Mouse (Mus musculus) forebrain, embryonic 11.5 days (tissue): ENCODE measurements around the gene Nfatc3. TPM values are rescaled to one million over a fixed set of nuclear protein-coding genes. Genes with fewer than 3 reads are reported as not detected.

Experiments used
- ATAC-seq: fragments of 200-750 bp; cut with Nextera tagmentation; replicated peaks from 2 replicates; pipeline ENCODE4 v1.8.0; 2017; ENCODE audit warnings: moderate TSS enrichment; ENCODE audit not compliant: low FRiP score
- DNase-seq: peaks from one replicate; pipeline ENCODE4 v3.0.0-alpha.2; 2017; ENCODE audit warnings: low spot score
- H3K27ac ChIP-seq: fragments of 300-500 bp; sonication (generic); 2 replicates; pipeline ENCODE4 v1.5.1; 2014; ENCODE audit warnings: low read depth, low read length
- H3K27me3 ChIP-seq: fragments of 300-500 bp; sonication (generic); 2 replicates; pipeline ENCODE4 v1.6.1; 2014; ENCODE audit warnings: mild to moderate bottlenecking, low read length, mixed read lengths; ENCODE audit not compliant: control insufficient read depth, insufficient read depth
- H3K36me3 ChIP-seq: fragments of 300-500 bp; sonication (generic); 2 replicates; pipeline ENCODE4 v1.6.1; 2014; ENCODE audit warnings: mild to moderate bottlenecking, low read length, moderate library complexity, mixed read lengths; ENCODE audit not compliant: control insufficient read depth, insufficient read depth
- H3K4me1 ChIP-seq: fragments of 300-500 bp; sonication (generic); replicated peaks from 2 replicates; pipeline ENCODE4 v1.6.1; 2014; ENCODE audit warnings: low read length, mixed read lengths; ENCODE audit not compliant: control insufficient read depth, insufficient read depth
- H3K4me2 ChIP-seq: fragments of 300-500 bp; sonication (generic); 2 replicates; pipeline ENCODE4 v1.6.1; 2014; ENCODE audit warnings: low read depth, mild to moderate bottlenecking, low read length, moderate library complexity, mixed read lengths; ENCODE audit not compliant: severe bottlenecking
- H3K4me3 ChIP-seq: fragments of 300-500 bp; sonication (generic); 2 replicates; pipeline ENCODE4 v1.5.1; 2014; ENCODE audit warnings: low read depth, low read length
- H3K9ac ChIP-seq: fragments of 300-500 bp; sonication (generic); 2 replicates; pipeline ENCODE4 v1.6.1; 2014; ENCODE audit warnings: low read length
- H3K9me3 ChIP-seq: fragments of 300-500 bp; sonication (generic); 2 replicates; pipeline ENCODE4 v1.6.1; 2016; ENCODE audit warnings: low read length, mixed read lengths; ENCODE audit not compliant: control insufficient read depth
- WGBS: fragments of 180-500 bp; shearing (Covaris S2); extraction: QIAGEN DNeasy Blood & Tissue Kit; methylation state at CpG from one replicate; pipeline ENCODE4 v1.1.7; 2014; 5-methylcytosine and 5-hydroxymethylcytosine counted together
- polyA plus RNA-seq: library from polyadenylated mRNA; unstranded; fragments of >200 nt; fragmentation: Nextera tagmentation; extraction: Ambion mirVana; gene quantifications from 2 replicates; pipeline ENCODE4 v1.2.1, GENCODE M21; 2014

Gene Nfatc3
- polyA plus RNA-seq, 1 experiment from 2014 or later = 5.3 TPM

GRCm38 (mm10) chr8:106132356-106132755 lies 73.7 kb downstream of the Nfatc3 start:
- no peaks in the 10 kb centered on the region for H3K36me3 ChIP-seq
- H3K9ac ChIP-seq = no peak overlapping the region
- no peak overlapping the region for H3K4me3 ChIP-seq
- H3K4me1 ChIP-seq = peaks cover 11% of the 10 kb centered on the region; the same call in 1 of the 2 replicates
- H3K27me3 ChIP-seq = peaks cover 37% of the 10 kb centered on the region
- no peak for DNase-seq
- WGBS = 93% methylated on average over 11 of the region's 11 CpGs
- no peak overlapping the region for H3K4me2 ChIP-seq
- no peak for ATAC-seq
- H3K9me3 ChIP-seq = no peaks in the 10 kb centered on the region
- H3K27ac ChIP-seq = no peak overlapping the region

DNA sequence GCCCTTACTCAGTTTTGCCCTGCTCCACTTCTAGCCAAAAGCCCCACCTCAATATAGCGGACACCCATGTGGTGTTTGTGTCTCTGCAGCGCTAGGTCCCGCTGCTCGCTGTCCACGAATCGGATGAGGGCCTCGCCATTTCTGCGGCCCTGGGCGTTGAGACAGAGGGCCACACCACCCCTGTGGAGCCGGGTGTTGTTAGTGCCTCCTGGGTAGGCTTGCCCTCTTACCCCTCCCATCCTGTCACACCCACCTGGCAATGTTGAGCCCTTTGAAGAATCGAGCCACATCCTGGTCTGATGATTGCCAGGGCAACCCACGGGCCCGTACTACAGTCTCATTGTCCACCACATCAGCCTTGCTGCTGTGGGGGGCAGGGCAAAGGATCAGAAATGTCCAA lies 74.9 kb downstream of the Nfatc3 start:
- no peak overlapping the region for H3K4me2 ChIP-seq
- ATAC-seq = no peak
- H3K36me3 ChIP-seq = no peaks in the 10 kb centered on the region
- no peak overlapping the region for H3K27ac ChIP-seq
- WGBS = 75% methylated on average over 13 of the region's 13 CpGs
- no peak overlapping the region for H3K4me3 ChIP-seq
- DNase-seq = no peak
- no peak overlapping the region for H3K9ac ChIP-seq
- H3K27me3 ChIP-seq = peaks cover 48% of the 10 kb centered on the region
- no peaks in the 10 kb centered on the region for H3K9me3 ChIP-seq
- H3K4me1 ChIP-seq = peaks cover 18% of the 10 kb centered on the region; the same call in 1 of the 2 replicates

GRCm38 (mm10) chr8:106133946-106134345 lies 75.3 kb downstream of the Nfatc3 start:
- no peak overlapping the region for H3K4me2 ChIP-seq
- no peak overlapping the region for H3K4me3 ChIP-seq
- DNase-seq (no peak), ATAC-seq (no peak)
- no peak overlapping the region for H3K27ac ChIP-seq
- no peak overlapping the region for H3K9ac ChIP-seq
- peaks cover 51% of the 10 kb centered on the region for H3K27me3 ChIP-seq
- WGBS = 80% methylated on average over 6 of the region's 6 CpGs
- H3K9me3 ChIP-seq = no peaks in the 10 kb centered on the region
- H3K36me3 ChIP-seq = no peaks in the 10 kb centered on the region
- H3K4me1 ChIP-seq = peaks cover 18% of the 10 kb centered on the region; the same call in 1 of the 2 replicates

DNA sequence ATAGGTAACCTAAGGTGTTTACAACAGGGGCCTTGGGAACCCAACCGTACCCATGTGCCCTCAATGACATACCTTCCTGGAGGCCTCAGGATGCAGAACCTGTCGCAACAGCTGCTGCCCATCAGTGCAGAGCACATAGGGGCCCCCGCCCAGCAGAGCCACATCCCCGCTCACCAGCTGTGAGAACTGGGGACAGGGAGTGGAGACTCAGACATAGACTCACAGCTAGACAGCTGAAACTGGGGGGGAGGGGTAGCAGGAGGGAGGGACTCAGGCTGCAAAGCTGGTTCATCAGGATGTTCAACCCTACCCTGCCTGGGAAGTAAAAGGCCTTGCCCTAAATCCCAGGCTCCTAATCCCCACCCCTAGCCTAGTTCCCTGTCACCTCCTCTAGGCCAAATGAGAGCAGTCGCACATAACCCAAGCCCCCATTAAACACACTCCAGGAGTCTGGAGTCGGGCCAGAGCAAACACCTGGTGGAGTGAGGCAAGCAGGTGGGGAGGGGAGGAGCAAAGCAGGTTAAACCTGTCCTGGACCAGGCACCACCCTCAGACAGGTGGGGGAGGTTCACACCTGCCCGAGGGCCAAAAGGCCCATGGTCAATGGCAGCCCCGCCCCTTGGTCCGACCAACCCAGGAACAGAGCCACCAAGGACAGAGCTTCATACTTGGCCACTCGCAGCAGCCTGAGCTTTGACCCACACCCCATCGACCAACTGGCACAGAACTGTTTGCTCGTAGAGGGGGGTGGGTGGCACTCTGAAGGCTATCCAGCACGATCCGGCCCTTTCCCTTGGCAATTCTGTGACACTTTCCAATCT lies 76.3 kb downstream of the Nfatc3 start:
- H3K9ac ChIP-seq = no peak overlapping the region
- no peak for ATAC-seq
- no peak overlapping the region for H3K4me3 ChIP-seq
- peaks cover 54% of the 10 kb centered on the region for H3K27me3 ChIP-seq
- H3K36me3 ChIP-seq = no peaks in the 10 kb centered on the region
- no peaks in the 10 kb centered on the region for H3K9me3 ChIP-seq
- H3K4me1 ChIP-seq = peaks cover 18% of the 10 kb centered on the region; the same call in 1 of the 2 replicates
- no peak for DNase-seq
- H3K4me2 ChIP-seq = no peak overlapping the region
- no peak overlapping the region for H3K27ac ChIP-seq
- 22% methylated on average over 14 of the region's 14 CpGs for WGBS

GRCm38 (mm10) chr8:106135672-106136071 lies 77.0 kb downstream of the Nfatc3 start:
- Histone ChIP-seq H3K9me3 (no peaks in the 10 kb centered on the region), H3K4me2 (peak overlapping the region; percentile 77; the same call in 1 of the 2 replicates), H3K9ac (no peak overlapping the region; the same call in 1 of the 2 replicates), H3K27me3 (peaks cover 55% of the 10 kb centered on the region), H3K27ac (no peak overlapping the region), H3K4me1 (peaks cover 18% of the 10 kb centered on the region; the same call in 1 of the 2 replicates), H3K36me3 (no peaks in the 10 kb centered on the region), H3K4me3 (peak overlapping the region; percentile 30; the same call in 1 of the 2 replicates)
- WGBS = 4% methylated on average over 19 of the region's 19 CpGs
- DNase-seq (peak; percentile 64), ATAC-seq (no peak)

GRCm38 (mm10) chr8:106136156-106137130 lies 77.8 kb downstream of the Nfatc3 start, which contains the start of gene Esrp2:
TSS of gene Esrp2 (minus strand) at chr8:106136974.
- DNase-seq (peak; percentile 68), ATAC-seq (no peak)
- WGBS = under 1% methylated on average over 86 of the region's 86 CpGs
- H3K9ac ChIP-seq = peak within 1 kb of the TSS; percentile 23; the same call in 1 of the 2 replicates
- H3K4me3 ChIP-seq = peak within 1 kb of the TSS; percentile 40
- peaks cover 18% of the 10 kb centered on the region; the same call in 1 of the 2 replicates for H3K4me1 ChIP-seq
- H3K36me3 ChIP-seq = no peaks in the 10 kb centered on the region
- H3K9me3 ChIP-seq = no peaks in the 10 kb centered on the region
- H3K27me3 ChIP-seq = peaks cover 55% of the 10 kb centered on the region
- H3K4me2 ChIP-seq = peak within 1 kb of the TSS; percentile 77
- H3K27ac ChIP-seq = no peak within 1 kb of the TSS

DNA sequence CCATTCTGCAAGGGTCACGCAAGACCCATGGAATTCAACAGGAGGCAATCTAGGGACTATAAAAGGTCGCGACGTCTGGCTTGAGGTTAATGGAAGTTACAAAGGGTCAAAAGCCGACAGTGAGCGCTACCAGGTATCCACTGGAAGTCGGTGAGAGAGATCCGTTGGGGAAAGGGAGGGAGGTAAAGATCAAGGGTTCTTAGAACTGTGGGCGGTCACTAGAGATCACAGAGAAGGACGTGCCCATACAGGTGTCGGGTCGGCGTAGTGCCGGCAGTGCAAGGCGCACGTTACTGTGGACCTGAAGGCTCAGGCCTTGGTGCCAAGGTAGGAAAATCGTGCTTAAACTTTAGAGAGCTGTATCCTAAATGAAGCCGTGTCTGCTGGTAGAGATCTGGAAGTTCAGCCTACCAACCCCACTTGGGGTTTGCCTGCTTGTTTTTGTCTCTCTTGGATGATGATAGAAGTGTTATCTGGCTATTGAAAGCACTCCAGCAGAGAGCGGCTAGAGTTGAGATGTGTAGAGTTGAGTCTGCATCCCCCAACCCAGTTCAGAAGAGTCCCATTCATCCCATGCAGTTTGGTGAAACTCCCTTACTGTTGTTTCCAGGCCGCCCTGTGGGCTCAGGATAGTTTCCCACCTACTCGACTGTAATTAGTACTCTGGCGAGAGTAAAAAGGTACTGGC lies 78.7 kb downstream of the Nfatc3 start:
- H3K36me3 ChIP-seq = no peaks in the 10 kb centered on the region
- DNase-seq = no peak
- H3K4me1 ChIP-seq = peaks cover 18% of the 10 kb centered on the region; the same call in 1 of the 2 replicates
- no peak overlapping the region for H3K27ac ChIP-seq
- peaks cover 55% of the 10 kb centered on the region for H3K27me3 ChIP-seq
- no peak overlapping the region; the same call in 1 of the 2 replicates for H3K9ac ChIP-seq
- ATAC-seq = no peak
- H3K4me3 ChIP-seq = peak overlapping the region; percentile 40
- H3K9me3 ChIP-seq = no peaks in the 10 kb centered on the region
- H3K4me2 ChIP-seq = peak overlapping the region; percentile 77
- 3% methylated on average over 22 of the region's 22 CpGs for WGBS
